Mouse (Mus musculus) T-helper 2 cell (primary cell): Measurements from ENCODE around the gene Surf2.
"Not testable (repeated sequence)": the region's sequence is repeated elsewhere in the genome, so short reads cannot be mapped to it uniquely, and the experiment has no call there.

Experiments
- in situ Hi-C: fragments of 300-600 bp; cut with MboI, MseI; formaldehyde crosslinking; loops from one replicate; pipeline ENCODE4 v1.15.1; 2025; ENCODE audit warnings: high pct_unique_total_duplicates

Surf2 gene

DNA sequence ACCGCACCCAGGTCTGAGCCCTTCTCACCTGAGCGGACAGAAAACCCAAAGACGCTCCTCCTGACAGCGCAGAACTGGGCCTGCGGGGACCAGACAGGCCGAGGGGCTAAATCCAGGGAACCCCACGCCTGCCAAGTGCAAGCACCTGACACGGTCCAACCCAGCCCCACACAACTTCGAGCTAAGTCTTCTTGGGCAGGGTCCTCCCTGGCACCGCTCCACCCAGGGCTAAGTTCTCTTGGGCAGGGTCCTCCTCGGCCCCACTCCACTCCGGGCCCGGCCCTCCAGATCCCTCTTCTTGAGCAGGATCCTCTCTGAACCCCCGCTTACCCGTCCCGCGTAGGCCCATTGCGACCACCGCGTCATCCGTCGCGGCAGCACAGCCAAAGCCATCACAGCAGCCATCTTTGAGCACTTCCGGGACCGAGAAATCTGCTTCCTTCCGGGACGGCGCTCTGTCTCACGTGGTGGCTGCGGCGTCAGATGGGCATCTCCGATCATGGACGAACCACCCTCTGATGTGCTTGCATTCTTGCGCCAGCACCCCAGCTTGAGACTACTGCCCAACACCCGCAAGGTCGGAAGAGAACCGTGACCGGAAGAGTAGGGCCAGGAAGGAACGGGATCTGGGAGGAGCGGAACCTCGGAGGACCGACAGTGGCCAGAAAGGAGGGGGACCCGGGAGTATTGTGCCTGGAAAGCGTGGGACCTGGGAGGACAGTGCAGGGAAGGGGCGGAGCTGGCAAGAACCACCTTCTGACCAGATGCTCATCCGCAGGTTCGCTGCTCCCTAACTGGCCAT is at the start of gene Surf2, which contains the start of gene Surf1:
Surf2 (plus strand) TSS at position 441 of the 802 bp plus-strand sequence.
Surf1 (minus strand) TSS at position 604 of the 802 bp plus-strand sequence.
- in situ Hi-C loops = no loop called here

DNA sequence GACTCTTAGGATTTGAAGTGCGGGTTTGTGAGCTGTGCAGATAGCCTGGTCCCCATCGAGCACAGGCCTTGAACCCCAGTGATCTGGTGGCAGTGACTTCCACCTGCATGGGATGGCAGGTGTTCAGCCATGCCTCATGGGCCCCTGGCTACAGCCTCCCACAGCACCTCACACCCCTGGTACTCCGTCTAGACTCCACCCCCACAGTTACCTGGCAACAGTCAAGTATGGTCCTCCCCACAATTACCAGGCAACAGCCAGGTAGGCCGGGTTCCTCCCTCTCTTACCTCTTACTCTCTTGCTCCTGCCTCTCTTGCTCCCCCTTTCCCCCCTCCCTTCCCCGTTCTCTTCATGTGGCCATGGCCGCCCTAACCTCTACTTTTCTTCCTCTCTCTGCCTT is 45.5 kb upstream of the Surf2 start:
- in situ Hi-C loops = no loop called here

DNA sequence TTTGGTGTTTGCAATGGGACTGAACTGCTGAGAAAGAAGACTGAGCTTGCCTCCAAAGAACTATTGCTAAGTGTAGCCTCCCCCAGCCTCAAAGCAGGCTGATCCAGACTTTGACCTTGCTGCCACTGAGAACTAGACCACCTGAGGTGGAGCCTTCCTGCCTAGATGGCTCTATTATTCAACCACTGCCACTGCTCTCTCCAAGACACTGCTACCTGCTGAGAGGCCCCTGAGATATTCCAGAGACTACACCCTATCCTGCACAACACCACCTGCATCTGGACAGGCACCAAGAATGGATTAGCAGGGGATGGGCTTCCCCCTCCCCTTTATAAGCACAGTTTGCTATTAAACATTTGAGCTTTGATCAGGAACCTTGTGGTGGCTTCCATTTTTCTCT is 37.6 kb upstream of the Surf2 start:
- in situ Hi-C loops = no loop called here

DNA sequence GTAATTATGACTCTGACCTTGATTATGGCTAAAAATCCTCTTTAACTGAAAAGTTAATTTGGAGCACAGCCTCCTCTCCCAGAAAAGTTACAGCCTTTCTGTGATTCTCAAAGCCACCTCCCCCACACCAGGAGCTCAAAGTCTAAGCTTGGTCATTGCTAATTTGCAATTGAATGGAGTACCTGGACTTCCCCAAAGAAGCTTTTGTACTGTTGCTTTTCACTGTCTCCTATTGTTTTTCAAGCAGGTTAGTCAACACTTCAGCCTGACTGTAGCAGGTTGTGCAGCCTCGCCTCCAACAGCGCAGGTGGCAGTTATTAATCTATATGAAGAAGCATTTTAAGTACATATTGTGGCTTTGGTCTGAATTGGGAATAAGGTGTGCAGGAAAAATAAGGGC is 30.6 kb upstream of the Surf2 start:
- in situ Hi-C loops = not testable (repeated sequence)

DNA sequence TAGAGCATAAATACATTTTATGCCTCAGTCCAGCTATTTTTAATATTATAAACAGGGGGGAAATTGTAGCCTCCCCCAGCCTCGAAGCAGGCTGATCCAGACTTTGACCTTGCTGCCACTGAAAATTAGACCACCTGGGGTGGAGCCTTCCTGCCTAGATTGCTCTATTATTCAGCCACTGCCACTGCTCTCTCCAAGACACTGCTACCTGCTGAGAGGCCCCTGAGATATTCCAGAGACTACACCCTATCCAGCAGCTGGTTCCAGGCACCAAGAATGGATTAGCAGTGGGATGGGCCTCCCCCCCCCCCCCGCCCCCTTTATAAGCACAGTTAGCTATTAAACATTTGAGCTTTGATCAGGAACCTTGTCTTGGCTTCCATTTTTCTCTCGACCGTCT is 30.0 kb upstream of the Surf2 start:
- in situ Hi-C loops = not testable (repeated sequence)

DNA sequence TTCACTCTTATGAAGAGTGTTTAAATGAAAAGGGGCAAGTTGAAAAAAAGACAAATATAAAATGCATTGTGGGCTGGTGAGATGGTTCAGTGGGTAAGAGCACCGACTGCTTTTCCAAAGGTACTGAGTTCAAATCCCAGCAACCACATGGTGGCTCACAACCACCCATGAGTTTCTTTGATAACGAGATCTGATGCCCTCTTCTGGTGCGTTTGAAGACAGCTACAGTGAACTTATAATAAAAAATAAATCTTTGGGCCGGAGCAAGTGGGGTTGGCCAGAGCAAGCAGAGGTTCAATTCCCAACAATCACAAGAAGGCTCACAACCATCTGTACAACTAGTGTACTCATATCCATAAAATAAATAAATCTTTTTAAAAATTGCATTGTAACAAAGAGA is 20.3 kb upstream of the Surf2 start:
- in situ Hi-C loops = no loop called here

DNA sequence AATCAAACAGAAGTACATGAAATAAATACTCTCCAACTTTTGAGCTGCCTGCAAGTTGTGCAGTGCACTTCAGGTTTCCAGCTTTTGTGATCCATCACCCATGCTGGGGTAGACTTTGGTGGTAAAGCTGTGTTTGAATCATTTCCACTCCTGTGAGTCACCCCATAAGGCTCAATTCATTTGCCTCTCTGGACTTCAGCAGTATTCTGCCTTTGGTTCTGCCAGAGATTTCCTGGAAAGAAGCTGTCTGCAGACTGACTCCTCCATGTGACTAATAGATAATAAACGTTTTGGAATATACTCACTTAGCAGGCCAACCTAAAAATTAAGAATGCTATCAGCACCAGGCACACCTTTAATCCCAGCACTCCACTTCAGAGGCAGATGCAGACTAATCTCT is 15.4 kb upstream of the Surf2 start:
- in situ Hi-C loops = loop anchor here (5.0 kb wide), 1 partner anchor 253 kb away; no protein-coding TSS in a partner anchor

DNA sequence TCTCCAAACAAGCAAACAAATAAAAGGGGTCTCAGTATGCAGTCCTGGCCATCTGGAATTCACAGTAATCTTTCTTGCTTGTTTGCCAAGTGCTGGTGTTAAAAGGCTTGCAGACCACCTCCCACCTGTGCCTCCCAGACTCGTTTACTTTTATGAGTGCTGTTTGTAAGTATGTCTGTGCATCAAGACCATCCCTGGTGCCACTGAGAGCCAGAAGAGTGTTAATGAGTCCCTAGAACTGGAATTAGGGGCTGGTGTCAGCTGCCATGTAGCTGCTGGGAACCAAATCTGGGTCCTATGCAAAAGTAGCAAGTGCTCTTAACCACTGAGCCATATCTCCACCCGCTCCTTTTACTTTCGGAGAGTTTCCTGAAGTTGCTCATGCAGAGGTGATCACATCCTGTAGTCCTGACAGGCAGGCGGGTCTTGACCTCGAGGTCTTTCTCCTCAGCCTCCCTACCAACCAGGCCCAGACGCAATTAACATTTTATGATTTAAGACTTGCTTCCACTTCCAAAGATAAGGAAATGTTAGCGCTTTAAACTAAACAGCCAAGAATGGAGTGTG is 14.2 kb upstream of the Surf2 start:
- in situ Hi-C loops = loop anchor here (5.0 kb wide), 1 partner anchor 255 kb away; no protein-coding TSS in a partner anchor

DNA sequence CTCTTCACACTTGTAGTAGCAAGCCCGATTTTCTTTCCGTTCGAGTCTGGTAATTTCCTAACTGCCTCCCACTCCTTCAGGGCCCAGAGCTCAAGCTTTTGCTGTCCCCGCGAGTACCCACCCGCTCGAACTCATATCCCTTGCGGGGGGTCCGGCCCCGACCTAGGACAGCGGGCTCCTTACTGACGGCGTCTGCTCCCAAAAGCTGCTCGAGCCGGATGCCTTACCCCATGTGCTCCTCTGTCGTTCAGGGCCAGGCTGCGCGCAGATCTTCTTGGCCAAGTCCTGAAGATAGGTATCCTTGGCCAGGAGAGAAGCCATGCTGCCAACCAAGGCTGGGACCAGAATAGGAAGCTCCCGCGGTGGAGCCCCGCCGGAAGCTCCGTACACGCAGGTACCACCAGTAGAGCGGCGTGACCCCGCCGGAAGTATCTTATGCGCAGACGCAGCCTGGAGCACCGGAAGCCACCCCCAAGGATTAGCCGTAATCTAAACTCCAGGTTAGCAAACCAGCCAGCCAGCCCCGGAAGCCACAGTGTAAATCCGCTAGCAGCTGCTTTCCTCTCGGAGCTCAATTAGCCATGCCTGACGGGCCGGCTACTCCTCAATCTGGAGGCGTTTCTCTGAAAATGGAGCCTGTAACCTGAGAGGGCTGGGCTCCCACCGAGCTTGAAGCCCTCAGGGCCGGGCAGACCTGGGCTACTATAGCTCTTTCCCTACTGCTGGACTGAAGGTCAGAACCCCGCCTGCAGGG is 13.5 kb upstream of the Surf2 start, which contains the start of gene Surf6:
Surf6 (minus strand) TSS at position 413 of the 754 bp plus-strand sequence.
- in situ Hi-C loops = loop anchor here (5.0 kb wide), 1 partner anchor 255 kb away; no protein-coding TSS in a partner anchor

DNA sequence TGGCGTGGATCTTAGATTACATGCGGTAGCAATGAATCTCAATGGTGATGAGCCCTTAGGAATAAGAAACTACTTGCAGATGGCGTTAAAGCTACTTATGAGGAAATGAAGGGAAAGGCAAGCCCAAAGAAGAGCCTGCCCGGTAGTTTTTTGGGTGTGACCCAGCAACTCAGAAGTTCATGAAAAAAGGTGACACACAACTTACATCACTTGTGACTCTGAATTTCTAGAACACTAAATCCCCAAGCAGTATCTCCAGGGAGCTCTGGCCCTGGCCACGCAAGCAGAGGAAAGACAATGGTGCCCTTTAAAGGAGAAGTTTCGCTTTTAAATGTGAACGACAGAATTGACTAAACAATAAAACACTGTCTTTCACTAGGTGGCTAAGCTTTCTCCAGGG is 12.9 kb upstream of the Surf2 start:
- in situ Hi-C loops = loop anchor here (5.0 kb wide), 1 partner anchor 256 kb away; no protein-coding TSS in a partner anchor

DNA sequence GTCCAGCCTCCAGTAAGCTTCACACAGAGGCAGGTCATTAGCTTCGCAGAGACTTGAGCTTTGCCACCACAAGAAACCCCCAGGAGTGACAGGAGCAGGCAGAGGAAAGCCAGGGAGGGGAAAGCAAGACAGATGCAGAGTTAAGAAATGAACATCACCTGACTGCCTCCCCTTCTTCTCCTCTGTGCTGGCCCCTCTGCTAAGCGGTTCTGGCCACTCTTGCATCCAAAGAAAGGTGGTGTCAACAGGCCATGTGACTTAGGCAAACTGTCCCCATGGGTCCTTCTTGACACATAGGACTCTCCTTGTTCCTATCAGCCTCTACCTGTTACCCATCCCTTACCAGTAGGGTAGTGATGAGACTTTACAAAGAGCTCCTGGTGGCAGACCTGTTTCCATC is 10.2 kb upstream of the Surf2 start:
- in situ Hi-C loops = no loop called here

DNA sequence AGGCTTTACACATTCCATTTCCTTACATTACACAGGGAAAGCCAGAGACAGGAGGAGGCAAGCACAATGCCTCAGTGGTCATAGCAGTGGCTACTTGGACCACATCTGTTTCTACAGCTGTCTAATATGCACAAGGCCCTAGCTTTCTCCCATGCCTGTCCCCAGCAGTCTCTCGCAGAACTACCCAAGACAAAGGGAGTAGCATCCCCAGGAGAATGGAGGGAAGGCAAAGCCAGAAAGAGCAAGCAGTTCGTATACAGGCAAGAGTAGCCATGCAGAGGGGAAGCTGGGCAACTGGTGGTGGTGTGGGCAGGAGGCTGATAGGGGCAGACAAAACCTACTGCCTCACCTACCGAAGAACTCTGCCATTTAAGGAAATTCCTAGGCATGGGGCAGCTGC is 9.7 kb upstream of the Surf2 start:
- in situ Hi-C loops = no loop called here

DNA sequence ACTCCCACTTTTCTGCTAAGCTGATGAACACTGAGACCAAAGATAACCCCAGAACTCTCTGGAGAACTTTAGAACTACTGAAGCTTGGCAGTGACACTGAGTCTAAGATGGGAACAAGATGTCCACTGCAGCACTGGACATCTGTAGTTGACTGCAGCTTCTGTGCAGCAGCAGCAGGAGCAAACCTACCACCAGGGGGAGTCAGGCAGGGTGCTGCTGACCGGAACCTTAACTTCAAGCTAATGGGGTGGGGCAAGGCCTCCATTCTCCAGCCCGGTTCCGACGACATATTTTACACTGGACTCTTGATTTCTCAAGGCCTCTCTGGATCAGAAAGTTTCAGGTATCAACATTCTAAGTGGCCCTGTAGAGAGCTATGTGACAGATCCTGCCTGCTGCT is 9.1 kb upstream of the Surf2 start:
- in situ Hi-C loops = no loop called here

DNA sequence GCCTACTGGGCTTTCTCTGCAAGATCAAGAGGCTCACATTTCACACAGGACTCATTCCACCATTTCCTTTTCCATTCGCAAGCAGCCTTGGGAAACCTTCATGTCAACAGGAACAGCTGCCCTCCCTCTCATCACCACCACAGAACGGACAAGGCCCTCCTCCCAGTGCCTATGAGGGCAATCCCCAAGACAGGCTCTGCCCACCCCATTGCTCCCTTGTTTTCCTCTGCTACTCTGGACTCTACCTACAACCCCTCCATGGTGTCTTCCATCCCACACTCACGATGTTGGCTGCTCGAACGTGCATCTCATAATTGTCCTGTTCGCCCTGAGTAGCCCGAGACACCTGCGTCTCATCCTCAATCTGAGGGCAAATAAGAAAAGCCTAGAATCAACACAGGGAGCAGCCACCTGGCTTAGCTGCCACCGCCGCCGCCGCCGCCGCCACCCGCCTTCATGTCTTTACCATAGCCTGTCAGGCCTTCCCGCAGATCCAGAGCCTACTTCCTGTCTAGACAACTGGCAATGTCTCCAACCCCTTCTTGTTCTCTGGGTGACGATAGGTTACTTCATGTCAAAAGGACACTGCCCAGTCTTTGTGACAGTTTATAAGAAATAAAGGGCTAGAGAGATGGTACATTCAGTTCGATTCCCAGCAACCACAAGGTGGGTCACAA is 7.3 kb upstream of the Surf2 start:
- in situ Hi-C loops = no loop called here

DNA sequence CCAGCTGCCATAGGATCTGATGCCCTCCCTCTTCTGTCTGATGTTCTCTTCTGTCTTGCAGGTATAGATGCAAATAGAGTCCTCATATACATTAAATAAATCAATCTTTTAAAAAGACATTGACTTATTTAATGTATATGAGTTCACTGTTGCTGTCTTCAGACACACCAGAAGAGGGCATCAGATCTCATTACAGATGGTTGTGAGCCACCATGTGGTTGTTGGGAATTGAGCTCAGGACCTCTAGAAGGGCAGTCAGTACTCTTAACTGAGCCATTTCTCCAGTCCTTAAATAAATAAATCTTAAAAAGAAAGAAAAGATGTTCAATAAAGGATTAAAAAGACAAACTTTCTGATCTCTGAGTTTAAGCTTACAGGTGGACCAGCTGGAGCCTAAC is 6.8 kb upstream of the Surf2 start:
- in situ Hi-C loops = no loop called here

DNA sequence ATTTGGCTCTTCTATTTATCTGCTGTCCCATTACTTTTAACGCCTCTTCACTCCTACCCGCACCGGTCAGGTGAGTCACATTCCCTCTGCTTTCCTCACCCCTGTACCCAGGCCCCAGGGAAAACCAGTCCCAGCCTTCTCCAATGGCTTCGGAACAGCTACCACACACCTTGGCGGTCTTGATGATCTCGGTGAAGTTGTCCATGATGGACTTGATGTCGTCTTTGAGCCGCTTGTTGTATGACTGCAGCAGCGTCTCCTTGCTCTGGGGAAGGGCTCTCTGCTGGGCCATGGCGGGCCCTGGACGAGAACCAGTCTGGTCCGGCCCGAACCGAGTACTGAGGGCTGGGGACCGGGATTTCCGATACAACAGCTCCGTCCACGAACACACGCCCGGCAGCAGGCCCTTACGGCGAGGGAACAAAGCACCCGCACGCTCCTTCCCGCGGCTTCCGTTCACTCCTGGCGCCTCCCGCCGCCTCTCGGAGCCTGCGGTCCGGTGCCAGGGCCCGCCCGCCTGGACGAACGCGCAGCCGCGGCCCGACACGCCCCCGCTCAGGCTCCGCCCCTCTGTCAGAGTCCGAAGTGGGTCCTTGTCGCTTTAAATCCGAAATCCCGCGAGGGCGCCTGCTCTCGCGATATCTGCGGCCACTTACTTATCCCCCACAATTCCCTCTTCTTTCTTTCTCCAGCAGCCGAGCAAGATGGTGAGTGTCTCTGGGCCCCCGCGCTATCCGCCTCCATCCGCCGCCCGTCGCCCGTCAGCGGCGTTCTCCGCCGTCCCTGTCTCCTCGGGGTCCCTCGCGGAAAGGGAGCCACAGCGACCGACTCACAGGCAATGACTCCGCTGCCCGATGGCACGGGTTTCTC is 5.8 kb upstream of the Surf2 start, which contains the start of the genes Med22 and Rpl7a:
Med22 (minus strand) TSS at position 554 of the 870 bp plus-strand sequence.
Rpl7a (plus strand) TSS at position 641 of the 870 bp plus-strand sequence.
- in situ Hi-C loops = no loop called here

DNA sequence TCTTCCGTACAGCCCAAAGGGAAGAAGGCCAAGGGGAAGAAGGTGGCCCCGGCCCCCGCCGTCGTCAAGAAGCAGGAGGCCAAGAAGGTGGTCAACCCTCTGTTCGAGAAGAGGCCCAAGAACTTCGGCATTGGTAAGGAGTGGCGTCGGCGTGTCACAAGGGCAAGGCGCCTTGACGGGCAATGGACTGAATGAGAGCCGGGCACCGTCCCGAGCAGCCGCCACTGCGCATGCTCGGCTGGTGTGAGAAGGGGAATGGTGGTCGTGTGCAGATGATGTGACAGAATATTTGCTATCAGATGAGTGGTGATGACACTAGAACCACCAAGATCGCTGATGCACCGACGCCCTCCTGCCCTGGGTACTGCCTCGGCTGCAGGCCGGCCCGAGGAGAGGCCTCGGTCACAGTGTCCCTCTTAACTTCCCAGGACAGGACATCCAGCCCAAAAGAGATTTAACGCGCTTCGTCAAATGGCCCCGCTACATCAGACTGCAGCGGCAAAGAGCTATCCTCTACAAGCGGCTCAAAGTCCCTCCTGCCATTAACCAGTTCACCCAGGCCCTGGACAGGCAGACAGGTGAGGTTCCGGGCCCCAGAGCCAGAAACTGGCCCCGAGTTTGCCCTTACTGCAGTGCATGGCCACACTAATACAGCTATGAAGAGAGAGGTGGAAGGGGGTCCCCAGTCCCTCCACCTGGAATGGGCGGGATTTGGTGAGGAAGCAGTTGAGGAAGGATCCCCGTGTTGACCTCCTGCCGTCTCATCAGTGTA is 5.0 kb upstream of the Surf2 start:
- in situ Hi-C loops = no loop called here

DNA sequence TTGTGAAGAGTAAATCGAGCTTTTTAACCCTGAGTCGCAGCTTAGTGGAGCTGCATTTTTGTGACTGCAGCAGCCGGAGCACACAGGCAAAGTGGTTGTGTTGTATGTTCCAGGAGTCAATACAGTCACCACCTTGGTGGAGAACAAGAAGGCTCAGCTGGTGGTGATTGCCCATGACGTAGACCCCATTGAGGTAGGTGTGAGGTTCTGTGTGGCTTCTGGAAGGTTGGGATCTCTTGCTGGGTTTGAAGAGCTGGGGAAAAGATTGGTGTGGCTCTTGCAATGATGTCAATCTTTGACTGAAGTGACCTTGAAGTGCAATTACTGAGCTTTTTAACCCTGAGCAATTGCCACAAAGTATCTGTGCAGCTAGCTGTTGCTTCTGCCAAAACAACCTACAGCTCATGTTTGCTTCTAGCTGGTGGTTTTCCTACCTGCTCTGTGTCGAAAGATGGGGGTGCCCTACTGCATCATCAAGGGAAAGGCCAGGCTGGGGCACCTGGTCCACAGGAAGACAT is 3.9 kb upstream of the Surf2 start:
- in situ Hi-C loops = no loop called here

DNA sequence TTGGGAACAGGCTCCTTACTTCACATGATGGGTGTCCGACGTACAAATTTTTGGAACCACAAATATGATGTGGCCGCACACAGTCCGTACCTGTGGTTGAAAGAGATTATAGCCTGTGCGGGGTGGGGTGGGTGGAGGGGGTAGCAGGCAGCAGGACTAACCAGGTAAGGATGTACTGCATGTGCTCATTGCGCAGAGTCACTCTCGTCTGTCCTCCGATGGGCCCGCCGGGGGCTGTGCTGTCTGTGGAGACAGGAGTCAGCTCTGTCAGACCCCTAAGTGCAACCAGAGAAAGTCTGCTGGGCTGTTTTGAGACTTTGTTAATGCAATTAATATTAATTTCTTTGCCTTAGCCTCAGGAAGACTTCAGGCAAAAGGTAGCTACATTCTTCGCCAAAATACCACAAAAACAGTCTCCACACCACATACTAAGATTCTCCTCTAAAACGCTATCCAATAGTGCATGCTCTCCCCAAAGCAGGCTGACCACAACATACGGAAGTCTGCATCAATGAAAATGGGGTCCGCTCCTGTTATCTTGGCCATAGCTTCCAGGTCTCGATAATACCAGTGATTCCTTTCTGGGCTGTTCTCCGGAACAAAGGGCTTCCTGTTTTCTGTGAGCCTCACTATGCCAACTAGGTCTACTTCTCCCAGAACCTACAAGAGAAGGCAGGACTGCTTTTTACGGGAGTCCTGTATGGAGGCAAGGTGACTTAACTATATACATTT is 2.6 kb upstream of the Surf2 start:
- in situ Hi-C loops = no loop called here
